Mouse (Mus musculus): ENCODE measurements around the gene Fbxw11. TPM values are rescaled to one million over a fixed set of nuclear protein-coding genes. Genes with fewer than 3 reads are reported as not detected.

Fbxw11 gene
- polyA plus RNA-seq, 1 experiment from 2014 or later = 119 TPM

- no peaks in the 10 kb centered on the region for H3K27me3 ChIP-seq (ENCODE audit: control insufficient read depth, insufficient read depth, low read depth, low read length)
- H3K36me3 ChIP-seq (ENCODE audit: control insufficient read depth, insufficient read depth, low read length) = no peaks in the 10 kb centered on the region
- H3K4me3 ChIP-seq (ENCODE audit: low read depth, low read length) = no peak overlapping the region
- H3K9ac ChIP-seq (ENCODE audit: low read depth, low read length) = no peak overlapping the region
- H3K4me1 ChIP-seq (ENCODE audit: control insufficient read depth, insufficient read depth, low read length) = no peaks in the 10 kb centered on the region
- ATAC-seq = no peak
- no peaks in the 10 kb centered on the region for H3K9me3 ChIP-seq (replicated peaks; ENCODE audit: control insufficient read depth, low read length, poor library complexity, severe bottlenecking)
- H3K4me2 ChIP-seq (ENCODE audit: low read length) = no peak overlapping the region
- no peak overlapping the region for H3K27ac ChIP-seq (ENCODE audit: low read length)
- 81% methylated on average over 10 of the region's 10 CpGs for WGBS
Observed at GRCm38 (mm10) chr11:32794759-32795445, 152.4 kb downstream of the Fbxw11 start.

Other genes with a start within 250 kb of the Fbxw11 start
- 43.0 and 46.6 TPM in 2 replicates for gene Ubtd2, start 187.4 kb upstream of the Fbxw11 start, polyA plus RNA-seq (2015; fragmentation: Nextera tagmentation; extraction: Ambion mirVana)
- not detected in 2 replicates for gene Efcab9, start 110.6 kb upstream of the Fbxw11 start, polyA plus RNA-seq (2015; fragmentation: Nextera tagmentation; extraction: Ambion mirVana)
- 1.2 and 1.7 TPM in 2 replicates for gene Stk10, start 109.4 kb upstream of the Fbxw11 start, polyA plus RNA-seq (2015; fragmentation: Nextera tagmentation; extraction: Ambion mirVana)
- not detected in 2 replicates for gene Smim23, start 181.9 kb downstream of the Fbxw11 start, polyA plus RNA-seq (2015; fragmentation: Nextera tagmentation; extraction: Ambion mirVana)